Comparison of ENCODE assay signal across 8 mouse cellular contexts in genomic region chr9:123924589-123925066, GRCm38 (mm10). TPM values are rescaled to one million over a fixed set of nuclear protein-coding genes. Genes with fewer than 3 reads are reported as not detected.
DNase-seq lines count a peak whose midpoint lies in the region; ATAC-seq and TF ChIP-seq lines count a peak whose summit lies in the region.

No protein-coding gene starts in this region.

- TF ChIP-seq CTCF in liver, adult 2 months (IDR thresholded peaks at IDR 0.05; ENCODE audit: low read depth, low read length), result no peak

- peak overlapping the region; percentile 86 for H3K4me2 ChIP-seq in embryonic facial prominence, embryonic 15.5 days (replicated peaks)
- H3K4me2 ChIP-seq in kidney, embryonic 14.5 days (replicated peaks; ENCODE audit: low read depth, low read length), result peak overlapping the region; percentile 71

- H3K4me1 ChIP-seq in embryonic facial prominence, embryonic 15.5 days, result peaks cover 23% of the 10 kb centered on the region
- H3K4me1 ChIP-seq in kidney, embryonic 14.5 days (ENCODE audit: control insufficient read depth, insufficient read depth, low read length), result no peaks in the 10 kb centered on the region
- H3K4me1 ChIP-seq in liver, adult 2 months (ENCODE audit: control insufficient read depth, insufficient read depth, low read length), result peaks cover 11% of the 10 kb centered on the region; the same call in 1 of the 2 replicates

- peak overlapping the region; percentile 66 for H3K9ac ChIP-seq in embryonic facial prominence, embryonic 15.5 days
- peak overlapping the region; percentile 69 for H3K9ac ChIP-seq in kidney, embryonic 14.5 days (ENCODE audit: low read depth, low read length)
- peak overlapping the region; percentile 86 for H3K9ac ChIP-seq in liver, adult 2 months (ENCODE audit: low read depth, low read length)

- no peaks in the 10 kb centered on the region for H3K9me3 ChIP-seq in embryonic facial prominence, embryonic 15.5 days (replicated peaks)
- H3K9me3 ChIP-seq in kidney, embryonic 14.5 days (ENCODE audit: control insufficient read depth, low read length), result no peaks in the 10 kb centered on the region

- peak overlapping the region; percentile 86 for H3K27ac ChIP-seq in embryonic facial prominence, embryonic 15.5 days (replicated peaks)
- H3K27ac ChIP-seq in kidney, embryonic 14.5 days (ENCODE audit: low read depth, low read length), result peak overlapping the region; percentile 89
- peak overlapping the region; percentile 76 for H3K27ac ChIP-seq in liver, adult 2 months (replicated peaks; ENCODE audit: insufficient read depth, low read depth, low read length)

- H3K79me2 ChIP-seq in liver, adult 2 months (ENCODE audit: control insufficient read depth, insufficient read depth, low read length), result no peaks in the 10 kb centered on the region

- peak overlapping the region; percentile 60 for H3K4me3 ChIP-seq in embryonic facial prominence, embryonic 15.5 days (replicated peaks)
- peak overlapping the region; percentile 55 for H3K4me3 ChIP-seq in kidney, embryonic 14.5 days (ENCODE audit: low read length)
- peak overlapping the region; percentile 74 for H3K4me3 ChIP-seq in liver, adult 2 months (ENCODE audit: insufficient read depth, low read depth, low read length)

- 0 out of 2 replicates have a peak, but pooled peaks have one; percentile 17 for TF ChIP-seq POLR2A in liver, adult 2 months (IDR thresholded peaks at IDR 0.05; ENCODE audit: extremely low read depth, insufficient read depth, low read length)

- H3K36me3 ChIP-seq in embryonic facial prominence, embryonic 15.5 days, result no peaks in the 10 kb centered on the region
- H3K36me3 ChIP-seq in kidney, embryonic 14.5 days (ENCODE audit: control insufficient read depth, insufficient read depth, low read length), result no peaks in the 10 kb centered on the region
- H3K36me3 ChIP-seq in liver, adult 2 months (ENCODE audit: control insufficient read depth, insufficient read depth, low read length), result no peaks in the 10 kb centered on the region

- peak; percentile 90 for ATAC-seq in embryonic facial prominence, embryonic 15.5 days (ENCODE audit: insufficient number of reproducible peaks, low FRiP score, low TSS enrichment, low read depth)
- ATAC-seq in kidney, embryonic 14.5 days (ENCODE audit: low FRiP score, low TSS enrichment), result peak; percentile 91
- peak; percentile 21 for ATAC-seq in monocyte, adult 5-6 weeks (replicated peaks; ENCODE audit: insufficient number of reproducible peaks, low FRiP score, low TSS enrichment, poor library complexity, severe bottlenecking)

- DNase-seq in 3T3-L1 (ENCODE audit: low read depth, low spot score), result peak; percentile 76
- DNase-seq in adrenal gland, postnatal 4 days (ENCODE audit: low spot score in 2 of 2), result peak; percentile 86 to 87
- peak; percentile 95 to 96 for DNase-seq in heart, adult 9 months (ENCODE audit: low spot score in 2 of 2)
- DNase-seq in liver, adult 2 months (ENCODE audit: extremely low read depth, low read depth, low spot score), result peak; percentile 47
- DNase-seq in spleen, postnatal 36 days (ENCODE audit: low spot score in 2 of 2), result peak; percentile 94 to 96

- no peaks in the 10 kb centered on the region for H3K27me3 ChIP-seq in embryonic facial prominence, embryonic 15.5 days
- H3K27me3 ChIP-seq in kidney, embryonic 14.5 days (ENCODE audit: control insufficient read depth, insufficient read depth, low read length), result no peaks in the 10 kb centered on the region
- H3K27me3 ChIP-seq in liver, adult 2 months (ENCODE audit: control insufficient read depth, insufficient read depth, low read length), result no peaks in the 10 kb centered on the region

- WGBS in embryonic facial prominence, embryonic 15.5 days, result under 1% methylated on average over 49 of the region's 49 CpGs
- under 1% methylated on average over 42 of the region's 49 CpGs for WGBS in kidney, embryonic 14.5 days
- under 1% methylated on average over 49 of the region's 49 CpGs for WGBS in liver, adult 2 months

RNA-seq across cellular contexts. Expression of gene Ccr1, which starts 43.9 kb away (rescaled TPM):
- 1 to 10 TPM; 2.6 to 2.9 TPM for total RNA-seq in adrenal gland, postnatal 4 days (2021)
- polyA plus RNA-seq in embryonic facial prominence, embryonic 15.5 days (2015; fragmentation: Nextera tagmentation; extraction: Ambion mirVana), result 4.6 and 5.4 TPM in 2 replicates
- 1.8 and 2.9 TPM in 2 replicates for polyA plus RNA-seq in kidney, embryonic 14.5 days (2014; fragmentation: Nextera tagmentation; extraction: Ambion mirVana)
- total RNA-seq in liver, adult 2 months (2014; rRNA removed), result under 0.01 and 0.20 TPM in 2 replicates
- polyA plus RNA-seq in liver, adult 2 months (2012; rRNA removed), result 0.04 TPM in 1 of 2 replicates, not detected in the other
- 3.8 to 22.9 TPM (median 22.1 TPM) in 3 replicates for total RNA-seq in monocyte, adult 5-6 weeks (2017)

RNA-seq across cellular contexts. Expression of gene Ccr1l1, which starts 53.6 kb away (rescaled TPM):
- not detected for total RNA-seq in adrenal gland, postnatal 4 days (2021)
- polyA plus RNA-seq in embryonic facial prominence, embryonic 15.5 days (2015; fragmentation: Nextera tagmentation; extraction: Ambion mirVana), result not detected in 2 replicates
- not detected in 2 replicates for polyA plus RNA-seq in kidney, embryonic 14.5 days (2014; fragmentation: Nextera tagmentation; extraction: Ambion mirVana)
- not detected in 2 replicates for total RNA-seq in liver, adult 2 months (2014; rRNA removed)
- 0.12 TPM in 1 of 2 replicates, not detected in the other for polyA plus RNA-seq in liver, adult 2 months (2012; rRNA removed)
- total RNA-seq in monocyte, adult 5-6 weeks (2017), result not detected in 3 replicates

Comparison
In these comparisons a context has a peak if more than half of its experiments do, and no peak if none do; other contexts are left out.
1. Peak in every context shown above with its lines: DNase-seq, ATAC-seq, H3K4me3 ChIP-seq and H3K27ac ChIP-seq.
2. ATAC-seq: peak in every context shown above with its lines; median percentile 91 in kidney, embryonic 14.5 days; 90 in embryonic facial prominence, embryonic 15.5 days; 21 in monocyte, adult 5-6 weeks.